Mouse (Mus musculus): ENCODE measurements at regions not wholly inside any gene's neighbourhood (a gene's known extent, or its start where the extent isn't known, plus 50 kb on each side); places are given as distances from the start of the nearest gene placed in this dataset.

GRCm38 (mm10) chr6:59684985-59685384 lies 258.9 kb upstream of the Gprin3 start:
- no peak for TF ChIP-seq EP300 (IDR thresholded peaks at IDR 0.05; ENCODE audit: low read depth)
- TF ChIP-seq CTCF (IDR thresholded peaks at IDR 0.05; ENCODE audit: low read depth) = no peak
